Mouse (Mus musculus): ENCODE data around the gene Foxred2.

GRCm38 (mm10) chr15:77923267-77924035 lies 33.1 kb downstream of the Foxred2 start:
- TF ChIP-seq CTCF (IDR thresholded peaks at IDR 0.05; ENCODE audit: control insufficient read depth, insufficient read depth, insufficient replicate concordance, low read depth, low read length), result no peak
- TF ChIP-seq POLR2A (IDR thresholded peaks at IDR 0.05; ENCODE audit: control insufficient read depth, low read depth, low read length), result no peak

Measured in testis, adult 2 months (tissue).